Mouse (Mus musculus): ENCODE data around the gene Aspscr1.
A peak's percentile ranks its signal among the peaks of the same experiment; 100 is the strongest.

The Aspscr1 gene

DNA sequence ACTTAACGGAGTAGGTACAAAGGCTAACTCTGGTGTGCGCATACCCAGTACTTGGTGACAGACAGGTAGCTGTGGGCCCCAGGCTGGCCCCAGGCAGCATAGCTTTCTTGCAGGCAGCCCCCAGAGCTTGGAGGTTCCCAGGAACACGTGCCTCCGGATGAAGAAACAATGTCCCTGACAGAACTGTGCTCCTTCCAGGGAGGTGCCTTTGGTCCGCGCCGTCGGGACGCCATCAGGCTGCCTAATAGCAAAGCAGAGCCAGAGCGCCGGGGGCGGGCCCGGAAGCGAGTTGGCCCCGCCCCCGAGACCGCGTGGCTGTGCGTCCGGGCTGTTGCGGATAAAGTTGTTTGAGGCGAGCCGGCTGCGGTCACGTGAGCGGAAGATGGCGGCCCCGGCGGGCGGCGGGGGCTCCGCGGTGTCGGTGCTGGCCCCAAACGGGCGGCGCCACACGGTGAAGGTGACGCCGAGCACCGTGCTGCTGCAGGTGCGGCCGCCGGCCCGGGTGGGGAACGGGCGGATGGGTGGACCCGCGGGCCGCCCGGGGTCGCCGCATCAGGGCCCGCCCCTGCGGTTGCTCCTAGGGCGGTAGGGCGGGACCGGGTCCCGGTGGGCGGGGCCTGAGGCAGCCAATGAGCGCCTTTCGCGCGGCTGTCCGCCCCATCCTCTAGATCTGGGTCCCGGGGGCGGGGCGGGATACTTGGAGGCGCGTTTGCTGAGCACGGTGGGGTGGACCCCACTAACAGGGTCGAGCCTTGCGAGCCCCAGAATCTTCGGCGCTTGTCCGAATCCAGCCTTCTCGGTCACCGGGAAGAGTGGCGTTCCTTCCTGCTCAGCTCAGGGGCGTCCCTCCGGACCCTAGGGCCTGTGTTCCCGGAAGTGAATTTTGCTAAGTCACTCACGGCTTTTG lies at the start of gene Aspscr1:
TSS of gene Aspscr1 (plus strand) at position 287 of the 907 bp plus-strand sequence.
- peak; percentile 98 for DNase-seq

DNA sequence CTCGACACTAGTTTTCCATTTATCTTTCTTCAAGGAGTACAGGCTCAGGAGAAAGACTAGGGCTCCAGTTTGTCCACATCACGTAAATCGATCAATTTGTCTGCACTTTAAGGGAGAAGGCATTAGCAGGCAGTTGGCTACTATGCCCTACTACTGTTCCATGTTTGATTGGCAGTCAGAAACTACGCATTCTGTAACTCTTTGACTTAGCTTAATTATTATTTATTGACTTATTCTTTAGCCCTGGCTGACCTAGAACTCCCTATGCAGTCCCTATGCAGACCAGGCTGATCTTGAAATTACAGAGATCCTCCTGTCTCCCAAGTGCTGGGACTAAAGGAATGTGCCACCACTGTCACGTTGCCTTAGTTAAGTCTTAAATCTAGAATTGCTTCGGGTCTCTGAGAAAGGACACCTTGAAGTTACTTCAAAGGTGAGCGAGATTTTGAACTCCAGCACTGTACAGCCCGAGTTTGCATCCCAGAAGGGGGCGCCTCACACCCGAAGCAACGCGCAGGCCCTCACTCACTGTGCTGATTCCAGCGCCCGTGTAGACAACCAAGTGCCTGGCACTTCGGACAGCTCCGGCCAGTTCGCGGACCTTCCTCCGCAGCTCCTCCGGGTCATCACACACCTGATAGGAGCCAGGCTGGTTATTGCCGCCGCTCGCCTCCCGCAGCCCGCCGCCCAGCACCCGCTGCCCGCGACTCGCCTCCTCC lies 48.7 kb upstream of the Aspscr1 start:
- DNase-seq: peak; percentile 80

DNA sequence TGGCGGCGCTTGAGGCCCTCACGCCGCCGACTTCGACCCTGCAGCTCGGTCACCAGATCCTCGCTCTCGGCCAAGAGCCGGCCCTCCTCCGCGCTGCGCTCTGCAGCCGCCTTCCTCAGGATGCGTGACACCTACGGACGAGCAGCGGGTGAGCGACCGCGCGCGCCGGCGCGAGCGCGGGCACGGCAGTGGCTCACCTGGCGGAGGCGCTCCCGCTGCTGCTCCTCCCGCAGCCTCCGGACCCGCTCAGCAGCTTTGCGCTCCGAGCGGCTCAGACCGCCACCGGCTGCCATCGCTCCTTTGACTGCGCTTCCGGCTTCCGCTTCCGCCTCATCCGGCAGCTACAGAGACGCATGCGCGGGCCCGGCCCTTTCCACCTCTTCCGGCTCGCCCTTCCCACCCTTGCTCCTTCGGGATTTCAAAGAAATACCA lies 48.1 kb upstream of the Aspscr1 start:
- DNase-seq: peak; percentile 92

DNA sequence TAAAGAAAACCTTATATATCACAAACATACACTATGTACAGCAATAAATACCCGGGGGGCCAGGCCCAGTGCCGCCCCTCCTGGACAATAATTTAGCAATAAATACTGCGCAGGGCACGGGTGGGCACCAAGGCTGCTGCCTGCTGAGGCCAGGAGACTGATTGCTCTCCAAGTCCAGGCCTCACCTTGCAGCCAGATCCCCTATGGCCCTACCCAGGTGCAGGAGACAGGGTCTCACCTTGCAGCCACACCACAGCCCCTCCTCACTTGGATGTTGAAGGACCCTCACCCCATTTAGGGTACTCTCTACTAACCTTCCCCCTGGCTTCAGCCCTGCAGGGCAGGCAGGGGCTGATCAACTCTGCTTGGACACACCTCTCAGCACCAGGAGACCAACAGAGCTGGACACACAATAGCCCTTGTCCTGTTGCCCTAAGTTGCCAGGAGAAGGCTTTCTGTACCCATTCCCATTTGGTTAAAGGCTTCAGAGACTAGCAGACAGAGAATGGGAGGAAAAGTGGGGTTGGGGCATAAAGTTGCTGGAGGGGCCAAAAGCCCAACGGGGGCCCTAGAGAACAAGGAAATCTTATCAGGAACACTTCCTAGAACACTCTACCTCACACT lies 47.5 kb upstream of the Aspscr1 start, which contains the start of gene Sirt7:
TSS of gene Sirt7 (minus strand) at position 89 of the 624 bp plus-strand sequence.
- DNase-seq: no peak

DNA sequence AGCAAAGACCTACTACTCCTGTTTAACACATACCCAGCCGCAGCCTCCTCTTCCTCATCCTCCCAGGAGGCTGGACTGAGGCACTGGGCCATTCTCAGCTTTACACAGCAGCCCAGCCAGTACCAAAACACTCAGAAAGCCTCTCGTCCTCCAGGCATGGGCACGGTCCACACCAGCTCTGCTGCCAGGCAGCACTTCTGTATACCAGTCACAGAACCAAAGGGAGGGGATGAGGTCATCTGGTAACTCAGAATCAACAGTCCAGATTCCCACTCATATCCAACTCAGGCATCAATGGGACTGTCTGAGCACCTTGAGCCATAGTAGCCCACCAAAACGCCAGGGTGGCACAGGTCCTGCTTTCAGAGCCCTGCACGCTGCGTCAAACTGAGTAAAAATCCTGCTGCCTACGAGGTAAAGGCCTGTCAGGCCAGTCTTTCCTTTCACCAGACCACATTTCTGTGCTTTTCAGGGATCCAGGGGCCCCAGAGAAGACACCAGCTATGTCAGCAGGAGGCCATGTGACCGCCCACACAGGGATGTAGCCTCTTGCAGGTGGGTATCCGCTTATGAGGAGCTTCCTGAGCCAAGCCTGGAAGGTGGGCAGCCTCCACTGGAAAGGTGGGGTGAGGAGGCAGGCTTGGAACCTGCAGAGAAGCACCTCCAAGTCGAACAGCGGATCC lies 45.8 kb upstream of the Aspscr1 start:
- no peak for DNase-seq

DNA sequence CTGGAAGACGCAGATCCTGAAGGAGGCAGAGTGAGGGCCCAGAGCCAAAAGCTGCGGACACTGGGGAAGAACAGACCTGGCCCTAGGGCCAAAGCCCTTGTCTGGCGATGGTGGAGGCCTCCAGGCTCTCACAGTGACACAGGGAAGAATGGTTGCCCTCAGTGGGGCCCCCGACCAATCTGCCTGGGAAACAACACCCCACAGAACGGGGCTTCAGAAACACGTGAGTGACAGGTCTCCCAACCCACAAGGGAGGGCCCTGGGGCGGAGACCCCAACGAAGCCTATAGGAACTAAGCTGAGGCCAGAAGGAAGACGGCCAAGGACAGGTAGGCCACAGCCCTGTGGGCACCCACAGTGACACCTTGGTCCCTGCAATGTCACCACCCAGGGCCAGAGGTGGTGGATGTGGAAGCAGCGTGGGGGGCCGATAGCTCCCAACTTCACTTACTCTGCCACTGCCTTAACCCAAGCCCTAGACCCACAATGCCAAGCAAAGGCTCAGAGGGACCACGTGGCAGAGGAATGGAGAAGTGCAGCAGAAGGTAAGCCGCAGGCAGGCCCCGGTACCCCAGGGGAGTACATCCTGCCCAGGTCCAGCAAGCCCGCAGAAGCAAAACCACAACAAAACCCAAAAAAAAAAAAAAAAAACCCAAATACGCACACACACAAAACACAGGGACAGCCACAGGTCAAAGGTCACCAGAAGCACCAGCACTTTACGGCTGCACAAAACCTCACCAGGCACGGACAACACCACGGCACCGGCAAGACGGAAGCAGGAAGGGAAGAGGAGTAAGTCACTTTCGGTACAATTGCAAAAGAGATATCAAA lies 45.1 kb upstream of the Aspscr1 start:
- DNase-seq: no peak

DNA sequence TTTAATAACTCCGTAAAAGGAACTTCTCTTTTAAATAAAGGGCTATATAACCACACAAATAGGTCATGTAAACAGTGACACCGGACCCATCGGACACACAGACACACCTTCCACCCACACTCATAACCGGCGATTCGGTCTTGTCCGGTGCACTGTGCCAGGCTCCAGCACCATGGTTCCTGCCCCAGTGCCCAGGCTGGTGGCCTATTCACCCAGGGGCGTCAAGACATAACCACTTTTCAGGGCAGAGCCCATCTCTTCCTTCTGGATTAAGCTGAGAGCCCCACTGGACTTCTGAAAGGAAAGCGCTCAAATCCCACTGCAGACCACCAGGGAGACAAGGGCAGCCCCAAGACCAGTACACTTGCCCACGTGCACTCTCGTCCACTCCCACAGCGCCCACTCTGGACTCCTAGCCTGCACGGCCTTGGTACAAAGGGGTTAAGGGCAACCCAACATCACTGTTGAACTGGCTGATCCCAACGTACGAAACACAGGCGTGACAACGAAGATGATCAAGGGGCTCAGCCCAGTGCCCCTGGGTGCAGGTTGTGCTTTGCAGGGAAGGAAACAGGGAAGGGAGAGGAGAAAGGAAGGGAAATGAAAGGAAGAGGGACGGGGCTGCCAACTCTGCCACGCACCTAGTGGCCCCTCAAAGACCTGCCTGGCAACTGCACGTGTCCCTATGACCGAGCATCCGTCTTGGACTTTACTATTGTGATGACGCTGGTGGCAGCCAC lies 44.0 kb upstream of the Aspscr1 start:
- DNase-seq: no peak

DNA sequence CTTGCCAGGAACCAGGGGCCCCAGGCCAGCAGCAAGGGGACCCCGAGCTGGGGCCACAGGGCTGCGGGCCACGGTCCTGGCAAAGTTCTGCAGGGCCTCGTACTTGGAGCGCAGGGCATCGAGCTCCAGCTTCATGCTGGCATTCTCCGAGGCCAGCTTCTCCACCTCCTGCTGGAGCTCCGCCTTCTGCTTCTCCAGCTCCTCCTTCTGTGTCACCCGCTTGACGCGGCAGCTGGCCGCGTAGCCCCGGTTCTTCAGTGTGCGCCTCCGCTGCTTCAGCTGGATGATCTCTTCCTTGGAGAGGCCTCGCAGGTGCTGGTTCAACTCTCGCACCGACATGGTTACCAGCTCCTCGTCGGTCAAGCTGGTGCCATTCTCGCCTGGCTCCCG lies 43.4 kb upstream of the Aspscr1 start:
- peak; percentile 41 for DNase-seq

DNA sequence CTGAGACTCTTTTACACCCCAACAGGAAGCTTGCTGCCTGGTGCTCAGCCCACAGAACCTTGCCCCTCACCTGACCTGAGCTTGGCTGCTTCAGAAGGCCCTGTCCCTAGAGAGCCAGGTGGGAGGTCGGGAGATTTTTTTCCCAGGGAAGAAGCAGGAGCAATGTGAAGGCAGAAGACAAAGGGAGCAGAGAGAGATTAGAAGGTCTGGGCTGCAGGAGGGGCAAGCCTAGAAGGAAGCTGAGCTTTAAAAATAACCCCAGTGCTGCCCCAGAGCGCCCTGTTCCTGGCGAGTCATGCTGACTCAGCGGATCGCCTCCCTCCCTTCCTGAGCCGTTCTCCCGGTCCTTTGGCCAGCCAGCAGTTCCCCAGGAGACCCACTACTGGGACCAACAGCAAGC lies 42.9 kb upstream of the Aspscr1 start:
- peak; percentile 45 for DNase-seq

DNA sequence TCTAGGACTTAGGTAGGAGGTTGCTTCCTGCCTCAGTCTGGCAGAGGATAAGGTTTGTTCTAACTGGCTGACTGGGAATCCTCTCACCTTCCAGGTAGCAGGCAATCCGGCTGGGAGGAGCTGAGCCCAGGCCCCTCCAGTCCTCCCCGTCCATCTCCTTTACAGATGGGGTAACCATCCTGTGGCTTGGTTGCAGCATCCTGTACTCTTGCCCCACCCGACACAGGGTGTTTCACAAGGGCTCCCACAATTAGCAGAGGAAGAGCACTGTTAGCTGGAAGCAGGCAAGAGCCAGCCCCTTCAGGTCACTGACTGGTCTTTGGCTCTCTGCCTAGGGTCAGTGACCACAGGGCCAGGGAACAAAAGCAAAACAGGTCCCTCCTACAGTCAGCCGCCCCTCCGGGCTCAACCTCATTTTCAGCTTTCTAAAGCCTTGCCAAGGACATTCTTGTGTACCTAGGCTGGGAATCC lies 42.3 kb upstream of the Aspscr1 start:
- DNase-seq: peak; percentile 71

DNA sequence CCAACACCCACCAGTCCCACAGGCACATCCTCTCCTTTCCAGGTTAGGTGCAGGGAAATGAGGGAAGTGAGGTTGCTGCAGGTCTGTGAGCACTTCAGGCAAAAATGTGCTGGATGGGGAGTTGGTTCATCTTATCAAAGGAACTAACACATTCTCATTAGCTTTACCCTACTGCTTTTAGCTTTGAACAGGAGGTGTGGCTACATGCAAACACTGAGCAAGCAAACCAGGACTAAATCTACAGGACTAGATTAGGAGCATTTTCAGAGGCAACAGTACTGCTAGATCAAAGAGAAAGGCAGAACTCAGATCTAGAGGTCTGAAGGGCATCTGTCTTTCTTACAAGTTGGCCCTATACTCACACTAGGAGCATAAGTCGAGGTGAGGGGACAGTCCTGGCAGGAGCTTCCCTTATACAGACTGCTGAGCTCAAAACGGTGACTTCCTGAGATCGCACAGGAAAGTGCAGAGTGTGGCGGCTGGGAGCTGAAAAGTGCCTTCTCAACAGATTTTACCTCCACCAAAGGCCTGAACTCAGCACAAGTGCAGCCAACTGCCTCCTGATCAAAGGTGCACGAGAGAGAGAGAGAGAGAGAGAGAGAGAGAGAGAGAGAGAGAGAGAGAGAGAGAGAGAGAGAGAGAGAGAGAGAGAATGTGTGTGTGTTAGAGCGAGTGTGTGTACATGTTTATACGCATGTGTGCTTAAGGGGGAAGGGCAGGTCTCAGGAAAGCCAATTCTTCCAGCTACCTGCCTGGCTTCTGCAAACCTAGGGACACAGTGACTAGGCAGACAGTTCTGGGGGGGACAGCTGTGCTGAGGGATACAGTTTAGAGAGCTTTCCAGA lies 41.7 kb upstream of the Aspscr1 start:
- DNase-seq: no peak

DNA sequence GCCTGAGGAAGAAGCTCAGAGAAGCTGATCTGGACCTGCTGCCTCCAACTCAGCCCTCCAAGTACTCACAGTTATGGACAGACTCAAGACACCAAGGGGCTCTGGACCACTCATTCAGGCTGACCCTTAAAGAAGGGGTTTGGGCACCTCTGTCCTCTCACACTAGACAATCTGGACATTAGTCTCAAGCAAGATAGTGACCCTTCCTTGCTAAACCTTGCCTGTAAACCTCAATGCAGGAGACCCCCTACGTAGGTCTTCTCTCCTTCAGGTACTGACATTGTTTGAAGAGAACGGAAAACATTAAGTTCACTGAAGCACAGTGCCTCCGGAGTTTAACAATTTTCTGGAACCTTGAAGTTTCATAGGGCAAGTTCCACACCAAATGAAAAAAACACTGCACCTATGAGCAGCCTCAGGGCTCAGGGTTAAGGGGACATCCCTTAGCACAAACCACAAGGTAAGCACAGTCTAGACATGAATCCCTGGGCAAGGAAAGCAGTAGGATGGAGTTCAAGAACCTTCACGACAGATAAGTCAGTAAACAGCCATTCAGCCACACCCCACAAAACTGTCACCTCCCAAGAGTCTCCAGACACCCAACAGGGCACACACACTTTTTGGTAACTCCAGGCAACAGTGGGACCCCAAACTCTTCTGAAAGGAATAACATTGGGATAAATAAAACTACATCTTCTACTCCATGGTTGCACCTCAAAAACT lies 40.9 kb upstream of the Aspscr1 start:
- DNase-seq: no peak

DNA sequence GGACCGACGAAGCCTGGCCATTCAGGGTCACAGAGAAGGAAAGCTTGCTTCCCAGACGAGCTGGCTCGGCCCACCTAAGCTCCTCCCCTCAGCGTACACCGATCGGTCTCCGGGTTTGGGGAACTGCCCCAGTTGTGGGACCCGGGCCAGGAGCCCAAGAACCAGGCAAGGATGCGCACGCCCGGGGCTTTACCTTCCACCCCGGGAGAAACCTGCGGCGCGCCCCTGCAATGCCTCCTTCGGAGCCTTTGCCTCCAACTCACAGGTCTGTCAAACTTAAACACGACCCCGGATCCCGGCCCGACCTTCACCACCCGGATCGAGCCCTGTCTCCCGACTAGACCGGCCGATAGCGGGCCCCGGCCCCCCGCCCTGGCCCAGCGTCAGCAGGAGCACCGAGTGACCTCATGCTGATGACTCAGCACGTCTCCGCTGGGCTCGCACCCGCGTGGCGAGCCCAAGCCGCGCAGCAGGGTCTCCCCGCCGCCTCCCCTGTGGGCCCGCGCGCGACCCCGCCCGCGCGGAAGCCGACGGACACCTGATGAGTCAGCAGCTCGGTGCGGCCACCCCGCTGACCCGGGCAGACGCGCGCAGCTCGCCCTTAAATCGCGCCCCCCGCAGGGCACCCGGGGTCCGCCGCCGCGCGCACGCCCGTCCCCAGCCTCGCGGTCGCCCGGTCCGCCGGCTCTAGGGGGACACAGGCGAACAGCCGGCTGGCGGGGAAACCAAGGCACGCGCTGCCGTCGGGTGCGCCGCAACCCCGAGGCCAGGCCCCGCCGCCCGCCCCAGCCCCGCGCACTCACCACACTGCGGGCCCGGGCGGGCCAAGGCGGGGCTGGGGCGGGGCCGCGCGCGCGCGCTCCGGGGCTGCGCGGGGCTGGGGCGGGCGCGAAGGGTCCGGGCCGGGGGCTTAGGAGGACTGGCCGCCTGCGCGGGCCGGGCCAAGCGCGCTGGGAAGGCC lies 39.9 kb upstream of the Aspscr1 start:
- peak; percentile 83 for DNase-seq

DNA sequence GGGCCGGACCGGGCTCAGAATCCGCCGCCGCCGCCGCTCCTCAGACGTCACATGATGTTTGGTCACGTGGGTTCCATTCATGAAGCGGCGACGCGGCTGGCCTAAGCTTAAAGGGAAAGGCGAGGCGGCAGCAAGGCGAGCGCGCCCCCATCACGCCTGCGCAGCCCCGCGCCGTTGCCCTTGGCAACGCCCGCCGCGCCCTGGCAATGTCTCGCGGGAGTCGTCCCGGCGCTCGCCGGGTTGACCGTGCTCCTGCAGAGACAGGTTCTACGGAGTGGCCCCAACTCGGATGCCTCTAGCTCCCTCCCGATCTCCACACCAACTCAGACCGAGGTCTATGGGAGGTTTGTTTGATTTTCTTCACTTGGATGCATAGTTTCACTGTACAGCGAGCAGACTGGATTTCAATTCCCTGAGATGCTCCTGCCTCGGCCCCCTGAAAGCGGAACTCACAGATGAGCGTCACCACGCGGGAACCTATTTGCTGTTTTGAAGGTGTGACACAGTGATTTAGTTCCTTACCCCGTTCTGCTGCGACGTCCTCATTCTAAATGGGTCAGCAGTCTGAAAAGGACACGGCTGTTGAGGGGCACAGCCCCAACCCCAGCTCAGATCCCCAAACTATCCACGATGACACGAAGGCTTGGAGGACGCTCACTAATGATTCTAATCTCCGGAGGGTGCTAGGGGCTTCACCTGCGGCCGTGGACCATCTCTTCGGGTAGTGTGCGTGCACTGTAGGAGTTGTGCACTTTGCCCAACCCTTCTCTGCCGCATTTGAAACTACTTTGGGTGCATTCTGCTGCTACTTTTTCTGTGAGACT lies 39.0 kb upstream of the Aspscr1 start, which contains the start of gene Mafg:
TSS of gene Mafg (minus strand) at position 81 of the 824 bp plus-strand sequence.
- peak; percentile 96 for DNase-seq

DNA sequence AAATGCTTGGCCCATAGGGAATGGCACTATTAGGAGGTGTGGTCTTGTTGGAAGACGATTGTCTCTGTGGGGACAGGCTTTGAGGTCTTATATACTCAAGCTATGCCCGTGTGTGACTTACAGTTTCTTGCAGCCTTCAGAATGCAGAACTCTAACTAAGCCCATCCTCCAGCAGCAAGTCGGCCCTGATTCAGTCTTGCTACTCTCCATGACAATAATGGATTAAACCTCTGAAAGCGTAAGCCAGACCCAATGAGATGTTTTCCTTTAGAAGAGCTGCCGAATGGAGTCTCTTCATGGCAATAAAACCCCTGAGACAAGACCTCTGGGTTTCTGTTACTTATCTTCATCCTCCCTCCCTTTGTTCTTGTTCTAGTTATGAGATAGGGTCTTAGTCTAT lies 38.0 kb upstream of the Aspscr1 start:
- no peak for DNase-seq

DNA sequence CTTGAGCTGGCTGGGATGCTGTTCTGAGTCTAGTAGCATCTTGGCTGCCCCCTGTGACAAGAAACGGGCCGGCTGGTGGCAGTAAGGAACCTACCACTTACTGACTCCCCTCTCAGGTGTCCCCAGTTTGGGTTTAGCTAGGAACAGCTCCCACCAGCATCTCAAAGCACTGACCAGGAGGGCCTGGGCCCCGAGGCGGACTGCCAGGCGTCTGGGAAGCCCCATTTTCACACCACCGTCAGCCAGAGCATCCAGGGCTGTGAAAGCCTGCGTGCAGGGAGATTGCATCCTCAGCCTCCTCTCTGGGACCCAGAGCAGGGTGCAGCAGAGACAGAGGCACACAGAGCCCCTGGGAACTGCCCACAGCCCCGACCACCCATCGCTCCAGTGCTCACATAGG lies 31.5 kb upstream of the Aspscr1 start:
- no peak for DNase-seq

DNA sequence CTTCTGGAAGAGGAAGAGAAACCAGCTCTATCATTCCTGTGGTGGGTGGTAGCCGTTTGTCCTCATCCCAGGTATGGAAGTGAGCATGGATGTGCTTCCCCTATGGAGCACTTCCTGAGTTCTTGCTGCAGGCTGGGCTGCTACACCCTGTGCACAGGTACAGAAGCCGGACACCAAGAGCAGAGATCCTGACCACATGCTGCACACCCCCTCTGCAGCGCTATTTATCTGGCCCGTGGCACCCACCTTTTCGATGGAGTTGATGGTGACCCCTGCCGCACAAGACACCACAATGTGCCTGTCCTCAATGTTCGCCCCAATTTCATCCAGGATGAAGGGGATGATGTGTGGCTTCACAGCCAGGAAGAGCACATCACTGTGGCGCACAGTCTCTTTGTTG lies 30.9 kb upstream of the Aspscr1 start:
- no peak for DNase-seq
